Mouse (Mus musculus): ENCODE data around the gene Ermap. TPM values are rescaled to one million over a fixed set of nuclear protein-coding genes. Genes with fewer than 3 reads are reported as not detected.

Gene Ermap
- polyA plus RNA-seq, 1 experiment from 2014 or later = 328 TPM

- Histone ChIP-seq H3K27ac (no peak overlapping the region), H3K36me3 (no peaks in the 10 kb centered on the region), H3K9me3 (replicated peaks) (no peaks in the 10 kb centered on the region), H3K4me3 (no peak overlapping the region), H3K4me1 (no peaks in the 10 kb centered on the region), H3K4me2 (no peak overlapping the region), H3K27me3 (replicated peaks) (peaks cover 2% of the 10 kb centered on the region; the same call in 1 of the 2 replicates), H3K9ac (no peak overlapping the region)
- ATAC-seq = no peak
- WGBS (ENCODE audit: insufficient replicate concordance) = 75% methylated on average over 5 of the region's 5 CpGs
These were observed 31.9 kb downstream of the Ermap start for GRCm38 (mm10) chr4:119157891-119158290.

- no peak overlapping the region for H3K4me3 ChIP-seq
- WGBS (ENCODE audit: insufficient replicate concordance) = 18% methylated on average over 2 of the region's 2 CpGs
- ATAC-seq = no peak
These were observed 32.6 kb downstream of the Ermap start for GRCm38 (mm10) chr4:119157186-119157585.

GRCm38 (mm10) chr4:119148741-119149140, 41.1 kb downstream of the Ermap start:
- H3K9ac ChIP-seq = no peak overlapping the region
- no peak overlapping the region for H3K27ac ChIP-seq
- WGBS (ENCODE audit: insufficient replicate concordance) = 56% methylated on average over 11 of the region's 11 CpGs
- no peaks in the 10 kb centered on the region for H3K9me3 ChIP-seq (replicated peaks)
- H3K4me3 ChIP-seq = no peak overlapping the region
- H3K36me3 ChIP-seq = no peaks in the 10 kb centered on the region
- no peaks in the 10 kb centered on the region for H3K4me1 ChIP-seq
- peaks cover 7% of the 10 kb centered on the region; the same call in 1 of the 2 replicates for H3K27me3 ChIP-seq (replicated peaks)
- no peak for ATAC-seq
- no peak overlapping the region for H3K4me2 ChIP-seq

More at GRCm38 (mm10) chr4:119157186-119157585, 32.6 kb downstream of the Ermap start:
- Histone ChIP-seq H3K36me3 (no peaks in the 10 kb centered on the region), H3K9ac (no peak overlapping the region), H3K4me1 (no peaks in the 10 kb centered on the region), H3K9me3 (replicated peaks) (no peaks in the 10 kb centered on the region), H3K4me2 (no peak overlapping the region), H3K27ac (no peak overlapping the region), H3K27me3 (replicated peaks) (peaks cover 3% of the 10 kb centered on the region; the same call in 1 of the 2 replicates)

GRCm38 (mm10) chr4:119147347-119147746, 42.5 kb downstream of the Ermap start:
- Histone ChIP-seq H3K27ac (no peak overlapping the region), H3K4me3 (no peak overlapping the region), H3K4me1 (peaks cover 5% of the 10 kb centered on the region; the same call in 1 of the 2 replicates), H3K9me3 (replicated peaks) (no peaks in the 10 kb centered on the region), H3K27me3 (replicated peaks) (peaks cover 11% of the 10 kb centered on the region; the same call in 1 of the 2 replicates), H3K9ac (no peak overlapping the region), H3K4me2 (no peak overlapping the region), H3K36me3 (no peaks in the 10 kb centered on the region)
- WGBS (ENCODE audit: insufficient replicate concordance) = 60% methylated on average over 5 of the region's 5 CpGs
- ATAC-seq = no peak

- ATAC-seq = no peak
- Histone ChIP-seq H3K4me2 (no peak overlapping the region), H3K4me1 (peaks cover 10% of the 10 kb centered on the region; the same call in 1 of the 2 replicates), H3K36me3 (no peaks in the 10 kb centered on the region), H3K27ac (no peak overlapping the region), H3K9me3 (replicated peaks) (no peaks in the 10 kb centered on the region), H3K9ac (no peak overlapping the region), H3K27me3 (replicated peaks) (0 out of 2 replicates have a peak, but pooled peaks cover 11% of the 10 kb centered on the region), H3K4me3 (no peak overlapping the region)
- 78% methylated on average over 7 of the region's 7 CpGs for WGBS (ENCODE audit: insufficient replicate concordance)
These were observed 43.0 kb downstream of the Ermap start for GRCm38 (mm10) chr4:119146816-119147215.

GRCm38 (mm10) chr4:119142230-119142871, 47.5 kb downstream of the Ermap start:
- Histone ChIP-seq H3K4me1 (peaks cover 30% of the 10 kb centered on the region), H3K4me3 (peak overlapping the region; percentile 14; the same call in 1 of the 2 replicates), H3K27me3 (replicated peaks) (0 out of 2 replicates have a peak, but pooled peaks cover 11% of the 10 kb centered on the region), H3K9ac (no peak overlapping the region), H3K4me2 (peak overlapping the region; percentile 56), H3K36me3 (peaks cover 14% of the 10 kb centered on the region), H3K9me3 (replicated peaks) (no peaks in the 10 kb centered on the region), H3K27ac (no peak overlapping the region)
- peak; percentile 55 for ATAC-seq
- WGBS (ENCODE audit: insufficient replicate concordance) = 27% methylated on average over 24 of the region's 24 CpGs

- ATAC-seq = no peak
- Histone ChIP-seq H3K36me3 (peaks cover 25% of the 10 kb centered on the region), H3K27ac (peak overlapping the region; percentile 2; the same call in 1 of the 2 replicates), H3K4me2 (no peak overlapping the region), H3K27me3 (replicated peaks) (0 out of 2 replicates have a peak, but pooled peaks cover 11% of the 10 kb centered on the region), H3K9me3 (replicated peaks) (no peaks in the 10 kb centered on the region), H3K4me1 (peaks cover 41% of the 10 kb centered on the region), H3K9ac (no peak overlapping the region), H3K4me3 (no peak overlapping the region)
- 60% methylated on average over 10 of the region's 10 CpGs for WGBS (ENCODE audit: insufficient replicate concordance)
These were observed 48.6 kb downstream of the Ermap start for GRCm38 (mm10) chr4:119141191-119141590.

- H3K27me3 ChIP-seq (replicated peaks) = 0 out of 2 replicates have a peak, but pooled peaks cover 11% of the 10 kb centered on the region
- H3K4me3 ChIP-seq = no peak overlapping the region
- 40% methylated on average over 3 of the region's 3 CpGs for whole genome bisulfite sequencing (ENCODE audit: insufficient replicate concordance)
- H3K36me3 ChIP-seq = peaks cover 36% of the 10 kb centered on the region
- H3K9ac ChIP-seq = no peak overlapping the region
- H3K27ac ChIP-seq = no peak overlapping the region
- peaks cover 49% of the 10 kb centered on the region for H3K4me1 ChIP-seq
- H3K9me3 ChIP-seq (replicated peaks) = no peaks in the 10 kb centered on the region
- no peak overlapping the region for H3K4me2 ChIP-seq
- ATAC-seq = no peak
These were observed 49.7 kb downstream of the Ermap start for GRCm38 (mm10) chr4:119140126-119140525.

GRCm38 (mm10) chr4:119138776-119139175, 51.0 kb downstream of the Ermap start:
- Histone ChIP-seq H3K9ac (no peak overlapping the region), H3K27ac (0 out of 2 replicates have a peak overlapping the region, but pooled peaks have one; percentile 37), H3K27me3 (replicated peaks) (0 out of 2 replicates have a peak, but pooled peaks cover 6% of the 10 kb centered on the region), H3K4me2 (no peak overlapping the region), H3K36me3 (peaks cover 49% of the 10 kb centered on the region), H3K9me3 (replicated peaks) (no peaks in the 10 kb centered on the region), H3K4me3 (no peak overlapping the region), H3K4me1 (peaks cover 49% of the 10 kb centered on the region)
- 65% methylated on average over 8 of the region's 8 CpGs for WGBS (ENCODE audit: insufficient replicate concordance)
- no peak for ATAC-seq

GRCm38 (mm10) chr4:119138171-119138570, 51.6 kb downstream of the Ermap start:
- H3K9ac ChIP-seq = no peak overlapping the region
- peak overlapping the region; percentile 37 for H3K4me2 ChIP-seq
- H3K4me1 ChIP-seq = peaks cover 49% of the 10 kb centered on the region
- no peak overlapping the region for H3K4me3 ChIP-seq
- no peaks in the 10 kb centered on the region for H3K9me3 ChIP-seq (replicated peaks)
- ATAC-seq = peak; percentile 66
- 0 out of 2 replicates have a peak, but pooled peaks cover 6% of the 10 kb centered on the region for H3K27me3 ChIP-seq (replicated peaks)
- 43% methylated on average over 18 of the region's 18 CpGs for WGBS (ENCODE audit: insufficient replicate concordance)
- peak overlapping the region; percentile 57 for H3K27ac ChIP-seq
- peaks cover 55% of the 10 kb centered on the region for H3K36me3 ChIP-seq

- no peak overlapping the region for H3K4me3 ChIP-seq
- 0 out of 2 replicates have a peak, but pooled peaks have one; percentile 1 for ATAC-seq
- H3K27me3 ChIP-seq (replicated peaks) = no peaks in the 10 kb centered on the region
- peaks cover 64% of the 10 kb centered on the region for H3K36me3 ChIP-seq
- H3K4me1 ChIP-seq = peaks cover 44% of the 10 kb centered on the region
- H3K9ac ChIP-seq = no peak overlapping the region
- no peak overlapping the region for H3K4me2 ChIP-seq
- H3K9me3 ChIP-seq (replicated peaks) = no peaks in the 10 kb centered on the region
- 48% methylated on average over 8 of the region's 8 CpGs for WGBS (ENCODE audit: insufficient replicate concordance)
- H3K27ac ChIP-seq = peak overlapping the region; percentile 57
These were observed 52.5 kb downstream of the Ermap start for GRCm38 (mm10) chr4:119137313-119137712.

GRCm38 (mm10) chr4:119133860-119134259, 56.0 kb downstream of the Ermap start:
- Histone ChIP-seq H3K9me3 (replicated peaks) (no peaks in the 10 kb centered on the region), H3K27me3 (replicated peaks) (no peaks in the 10 kb centered on the region), H3K9ac (no peak overlapping the region), H3K36me3 (peaks cover 98% of the 10 kb centered on the region), H3K4me3 (no peak overlapping the region), H3K4me1 (peaks cover 50% of the 10 kb centered on the region), H3K4me2 (no peak overlapping the region), H3K27ac (no peak overlapping the region)
- no peak for ATAC-seq
- WGBS (ENCODE audit: insufficient replicate concordance) = 92% methylated on average over 13 of the region's 13 CpGs
